Mouse (Mus musculus): ENCODE measurements around the gene Cenpx.

DNA sequence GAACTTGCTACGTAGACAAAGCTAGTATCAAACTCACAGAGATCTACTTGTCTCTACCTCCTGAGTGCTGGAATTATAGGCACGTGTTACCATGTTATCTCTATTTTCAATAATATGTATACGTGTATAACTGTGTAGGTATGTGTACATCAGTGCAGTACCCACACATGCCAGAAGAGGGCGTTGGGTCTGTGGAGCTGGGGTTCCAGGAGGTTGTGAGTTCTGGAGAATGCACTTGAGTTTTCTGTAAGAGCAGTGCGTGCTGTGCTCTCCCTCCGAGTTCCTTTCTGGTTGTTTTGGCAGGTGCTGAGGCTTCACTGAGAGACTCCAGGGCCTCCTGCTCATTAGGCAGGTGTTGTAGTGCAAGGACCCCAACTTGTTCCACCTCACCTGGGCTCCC lies 17.0 kb downstream of the Cenpx start:
- peak; percentile 56 for TF ChIP-seq CTCF (IDR thresholded peaks at IDR 0.05; ENCODE audit: low read depth)
- TF ChIP-seq EP300 (IDR thresholded peaks at IDR 0.05; ENCODE audit: low read depth), result no peak
